Mouse (Mus musculus) midbrain, embryonic 14.5 days (tissue): Measurements from ENCODE around the gene Ccdc96. TPM values are rescaled to one million over a fixed set of nuclear protein-coding genes. Genes with fewer than 3 reads are reported as not detected.

Source experiments
- ATAC-seq: fragments of 200-750 bp; cut with Nextera tagmentation; 2 replicates; pipeline ENCODE4 v1.8.0; 2017; ENCODE audit warnings: moderate number of reproducible peaks, moderate library complexity; ENCODE audit not compliant: low FRiP score, low TSS enrichment
- DNase-seq: peaks from one replicate; pipeline ENCODE4 v3.0.0-alpha.2; 2015
- H3K27ac ChIP-seq: fragments of 300-500 bp; sonication (generic); replicated peaks from 2 replicates; pipeline ENCODE4 v1.5.1; 2014; ENCODE audit warnings: mild to moderate bottlenecking, low read depth, low read length, moderate library complexity
- H3K27me3 ChIP-seq: fragments of 300-500 bp; sonication (generic); 2 replicates; pipeline ENCODE4 v1.6.1; 2014; ENCODE audit warnings: low read length, control low read depth, mixed read lengths; ENCODE audit not compliant: control insufficient read depth, insufficient read depth
- H3K36me3 ChIP-seq: fragments of 300-500 bp; sonication (generic); 2 replicates; pipeline ENCODE4 v1.6.1; 2014; ENCODE audit warnings: low read length, control low read depth; ENCODE audit not compliant: control insufficient read depth, insufficient read depth
- H3K4me1 ChIP-seq: fragments of 300-500 bp; sonication (generic); 2 replicates; pipeline ENCODE4 v1.6.1; 2014; ENCODE audit warnings: mild to moderate bottlenecking, antibody characterized with exemption, low read length, control low read depth; ENCODE audit not compliant: control insufficient read depth, insufficient read depth
- H3K4me2 ChIP-seq: fragments of 300-500 bp; sonication (generic); 2 replicates; pipeline ENCODE4 v1.6.1; 2014; ENCODE audit warnings: mild to moderate bottlenecking, low read length, moderate library complexity
- H3K4me3 ChIP-seq: fragments of 300-500 bp; sonication (generic); replicated peaks from 2 replicates; pipeline ENCODE4 v1.5.1; 2014; ENCODE audit warnings: low read depth, low read length
- H3K9ac ChIP-seq: fragments of 300-500 bp; sonication (generic); replicated peaks from 2 replicates; pipeline ENCODE4 v1.6.1; 2014; ENCODE audit warnings: mild to moderate bottlenecking, low read length, moderate library complexity
- H3K9me3 ChIP-seq: fragments of 300-500 bp; sonication (generic); 2 replicates; pipeline ENCODE4 v1.6.1; 2016; ENCODE audit warnings: low read length, control low read depth, mixed read lengths; ENCODE audit not compliant: control insufficient read depth
- WGBS: fragments of 180-500 bp; shearing (Covaris S2); extraction: QIAGEN DNeasy Blood & Tissue Kit; methylation state at CpG from one replicate; pipeline ENCODE4 v1.1.7; 2014; 5-methylcytosine and 5-hydroxymethylcytosine counted together
- polyA plus RNA-seq: library from polyadenylated mRNA; unstranded; fragments of >200 nt; fragmentation: Nextera tagmentation; extraction: Ambion mirVana; gene quantifications from 2 replicates; pipeline ENCODE4 v1.2.1, GENCODE M21; 2014

Gene Ccdc96
- polyA plus RNA-seq, 1 experiment from 2014 or later: 3.1 TPM

GRCm38 (mm10) chr5:36508351-36508750 is 24.0 kb downstream of the Ccdc96 start:
- no peak overlapping the region for H3K4me3 ChIP-seq
- H3K4me1 ChIP-seq: no peaks in the 10 kb centered on the region
- no peaks in the 10 kb centered on the region for H3K9me3 ChIP-seq
- H3K27ac ChIP-seq: no peak overlapping the region
- peaks cover 91% of the 10 kb centered on the region for H3K36me3 ChIP-seq
- 92% methylated on average over 10 of the region's 10 CpGs for WGBS
- H3K27me3 ChIP-seq: no peaks in the 10 kb centered on the region
- no peak overlapping the region for H3K4me2 ChIP-seq
- DNase-seq (no peak), ATAC-seq (no peak)
- H3K9ac ChIP-seq: no peak overlapping the region

GRCm38 (mm10) chr5:36510956-36511355 is 26.6 kb downstream of the Ccdc96 start:
- no peak overlapping the region for H3K4me3 ChIP-seq
- ATAC-seq: no peak
- H3K27ac ChIP-seq: no peak overlapping the region
- no peak overlapping the region for H3K4me2 ChIP-seq
- no peaks in the 10 kb centered on the region for H3K27me3 ChIP-seq
- no peak for DNase-seq
- H3K9ac ChIP-seq: no peak overlapping the region
- WGBS: 96% methylated on average over 2 of the region's 2 CpGs
- H3K9me3 ChIP-seq: no peaks in the 10 kb centered on the region
- H3K36me3 ChIP-seq: peaks cover 87% of the 10 kb centered on the region
- H3K4me1 ChIP-seq: no peaks in the 10 kb centered on the region

- no peak overlapping the region for H3K4me3 ChIP-seq
- no peak overlapping the region for H3K4me2 ChIP-seq
- no peak overlapping the region for H3K27ac ChIP-seq
- DNase-seq (no peak), ATAC-seq (no peak)
- no peak overlapping the region for H3K9ac ChIP-seq
- 91% methylated on average over 1 of the region's 1 CpGs for WGBS
- no peaks in the 10 kb centered on the region for H3K27me3 ChIP-seq
- H3K9me3 ChIP-seq: no peaks in the 10 kb centered on the region
- H3K36me3 ChIP-seq: peaks cover 95% of the 10 kb centered on the region
- H3K4me1 ChIP-seq: no peaks in the 10 kb centered on the region
These were observed 30.7 kb downstream of the Ccdc96 start for GRCm38 (mm10) chr5:36515126-36515525.

GRCm38 (mm10) chr5:36515558-36515957 is 31.2 kb downstream of the Ccdc96 start:
- Histone ChIP-seq H3K4me2 (no peak overlapping the region), H3K36me3 (peaks cover 95% of the 10 kb centered on the region), H3K27me3 (no peaks in the 10 kb centered on the region), H3K27ac (no peak overlapping the region), H3K4me1 (no peaks in the 10 kb centered on the region), H3K4me3 (no peak overlapping the region), H3K9me3 (no peaks in the 10 kb centered on the region), H3K9ac (no peak overlapping the region)
- 76% methylated on average over 5 of the region's 5 CpGs for WGBS
- no peak for ATAC-seq
- no peak for DNase-seq

- ATAC-seq (no peak), DNase-seq (no peak)
- Histone ChIP-seq H3K27me3 (no peaks in the 10 kb centered on the region), H3K9me3 (no peaks in the 10 kb centered on the region), H3K4me3 (no peak overlapping the region), H3K9ac (no peak overlapping the region), H3K4me2 (no peak overlapping the region), H3K27ac (no peak overlapping the region), H3K36me3 (peaks cover 94% of the 10 kb centered on the region), H3K4me1 (no peaks in the 10 kb centered on the region)
- whole genome bisulfite sequencing: 90% methylated on average over 3 of the region's 3 CpGs
These were observed 33.2 kb downstream of the Ccdc96 start for GRCm38 (mm10) chr5:36517596-36517995.

- 81% methylated on average over 3 of the region's 3 CpGs for WGBS
- Histone ChIP-seq H3K9me3 (no peaks in the 10 kb centered on the region), H3K27me3 (no peaks in the 10 kb centered on the region), H3K4me1 (no peaks in the 10 kb centered on the region), H3K9ac (no peak overlapping the region), H3K36me3 (peaks cover 89% of the 10 kb centered on the region), H3K4me3 (no peak overlapping the region), H3K27ac (no peak overlapping the region), H3K4me2 (no peak overlapping the region)
- DNase-seq (peak; percentile 3), ATAC-seq (no peak)
These were observed 35.4 kb downstream of the Ccdc96 start for GRCm38 (mm10) chr5:36519751-36520150.

- no peak overlapping the region for H3K4me2 ChIP-seq
- DNase-seq: no peak
- no peak overlapping the region for H3K4me3 ChIP-seq
- peaks cover 58% of the 10 kb centered on the region for H3K36me3 ChIP-seq
- H3K9ac ChIP-seq: no peak overlapping the region
- 83% methylated on average over 2 of the region's 2 CpGs for WGBS
- H3K27ac ChIP-seq: no peak overlapping the region
- no peaks in the 10 kb centered on the region for H3K9me3 ChIP-seq
- no peak for ATAC-seq
- 0 out of 2 replicates have a peak, but pooled peaks cover 2% of the 10 kb centered on the region for H3K4me1 ChIP-seq
- H3K27me3 ChIP-seq: no peaks in the 10 kb centered on the region
These were observed 38.4 kb downstream of the Ccdc96 start for GRCm38 (mm10) chr5:36522782-36523181.

GRCm38 (mm10) chr5:36523219-36523703 is 38.9 kb downstream of the Ccdc96 start:
- no peak overlapping the region for H3K9ac ChIP-seq
- 77% methylated on average over 5 of the region's 5 CpGs for WGBS
- no peak for ATAC-seq
- no peaks in the 10 kb centered on the region for H3K9me3 ChIP-seq
- 0 out of 2 replicates have a peak, but pooled peaks cover 2% of the 10 kb centered on the region for H3K4me1 ChIP-seq
- peaks cover 53% of the 10 kb centered on the region for H3K36me3 ChIP-seq
- no peak overlapping the region for H3K4me2 ChIP-seq
- no peak for DNase-seq
- no peak overlapping the region for H3K27ac ChIP-seq
- no peak overlapping the region for H3K4me3 ChIP-seq
- no peaks in the 10 kb centered on the region for H3K27me3 ChIP-seq

GRCm38 (mm10) chr5:36525216-36525615 is 40.8 kb downstream of the Ccdc96 start:
- no peak overlapping the region for H3K9ac ChIP-seq
- no peak overlapping the region for H3K4me3 ChIP-seq
- H3K27me3 ChIP-seq: no peaks in the 10 kb centered on the region
- H3K4me2 ChIP-seq: no peak overlapping the region
- peaks cover 34% of the 10 kb centered on the region for H3K36me3 ChIP-seq
- no peak for ATAC-seq
- 64% methylated on average over 2 of the region's 2 CpGs for WGBS
- H3K9me3 ChIP-seq: no peaks in the 10 kb centered on the region
- no peak overlapping the region for H3K27ac ChIP-seq
- peaks cover 13% of the 10 kb centered on the region for H3K4me1 ChIP-seq
- no peak for DNase-seq
